Mouse (Mus musculus) CH12.LX (cell line): ENCODE data around the gene Ropn1.

ENCODE experiments used
- CTCF ChIP-seq, 2 experiments: IDR thresholded peaks in 1 of 2; conservative IDR thresholded peaks in 1 of 2; 2 replicates each; pipeline ENCODE4 v1.5.1; 2011 to 2012; ENCODE audit warnings: low read depth in 2 of 2, low read length in 2 of 2, improper control_type of control experiment in 1 of 2, inconsistent platforms in 1 of 2, mild to moderate bottlenecking in 1 of 2, moderate library complexity in 1 of 2
- EP300 ChIP-seq: IDR thresholded peaks from 2 replicates; pipeline ENCODE4 v1.6.1; 2011; ENCODE audit warnings: low read length, improper control_type of control experiment
- MXI1 ChIP-seq: IDR thresholded peaks from 2 replicates; pipeline ENCODE4 v1.6.1; 2011; ENCODE audit warnings: mild to moderate bottlenecking, low read depth, low read length, improper control_type of control experiment
- POLR2A ChIP-seq: IDR thresholded peaks from 2 replicates; pipeline ENCODE4 v1.6.1; 2011; ENCODE audit warnings: low read depth, mild to moderate bottlenecking, improper control_type of control experiment, low read length
- POLR2AphosphoS2 ChIP-seq: IDR thresholded peaks from 2 replicates; pipeline ENCODE4 v1.6.1; 2011; ENCODE audit warnings: low read depth, low read length, improper control_type of control experiment
- TBP ChIP-seq: conservative IDR thresholded peaks from 2 replicates; pipeline ENCODE4 v1.6.1; 2011; ENCODE audit warnings: low read depth, low read length, improper control_type of control experiment

- TF ChIP-seq POLR2A (no peak), CTCF (conservative IDR thresholded peaks at IDR 0.05 in 1 of 2, IDR thresholded peaks at IDR 0.05 in 1 of 2; ENCODE audit: low read depth in 2 of 2, low read length in 2 of 2) (no peak), MXI1 (no peak), EP300 (no peak), TBP (no peak), POLR2AphosphoS2 (no peak)
Observed at GRCm38 (mm10) chr16:34725156-34725555, 75.4 kb downstream of the Ropn1 start.
